Mouse (Mus musculus) liver, postnatal 0 days (tissue): Measurements from ENCODE around the gene Snx22.

Experiments
- CTCF ChIP-seq: sonication (generic); IDR thresholded peaks from 2 replicates; pipeline ENCODE4 v1.5.1; 2016; ENCODE audit warnings: antibody characterized with exemption, low read depth
- EP300 ChIP-seq: IDR thresholded peaks from 2 replicates; pipeline ENCODE4 v1.6.1; 2016; ENCODE audit warnings: antibody characterized with exemption, low read depth, mild to moderate bottlenecking

GRCm38 (mm10) chr9:66102668-66103067 lies 33.1 kb upstream of the Snx22 start:
- TF ChIP-seq CTCF (no peak), EP300 (no peak)
